Mouse (Mus musculus) brown adipose tissue, adult 24 weeks (tissue): ENCODE measurements around the gene Ksr2. TPM values are rescaled to one million over a fixed set of nuclear protein-coding genes. Genes with fewer than 3 reads are reported as not detected.

Experiments
- H3K27ac ChIP-seq: fragments of 200-500 bp; replicated peaks from 2 replicates; pipeline ENCODE4 v1.5.1; 2012; ENCODE audit warnings: low read depth, mild to moderate bottlenecking, low read length
- H3K4me1 ChIP-seq: fragments of 200-500 bp; 2 replicates; pipeline ENCODE4 v1.6.1; 2012; ENCODE audit warnings: low read length, mixed read lengths; ENCODE audit not compliant: control insufficient read depth, insufficient read depth, insufficient read length
- H3K4me3 ChIP-seq: fragments of 200-500 bp; 2 replicates; pipeline ENCODE4 v1.5.1; 2012; ENCODE audit warnings: low read depth, mild to moderate bottlenecking, low read length, moderate library complexity; ENCODE audit not compliant: insufficient read depth
- polyA plus RNA-seq: library from polyadenylated mRNA; stranded (reverse); fragments of >200 nt; gene quantifications from 2 replicates; pipeline ENCODE4 v1.2.4, GENCODE M21; 2012; ENCODE audit not compliant: missing spikeins, insufficient read depth, insufficient read length

The Ksr2 gene
- polyA plus RNA-seq, 1 experiment: not detected

DNA sequence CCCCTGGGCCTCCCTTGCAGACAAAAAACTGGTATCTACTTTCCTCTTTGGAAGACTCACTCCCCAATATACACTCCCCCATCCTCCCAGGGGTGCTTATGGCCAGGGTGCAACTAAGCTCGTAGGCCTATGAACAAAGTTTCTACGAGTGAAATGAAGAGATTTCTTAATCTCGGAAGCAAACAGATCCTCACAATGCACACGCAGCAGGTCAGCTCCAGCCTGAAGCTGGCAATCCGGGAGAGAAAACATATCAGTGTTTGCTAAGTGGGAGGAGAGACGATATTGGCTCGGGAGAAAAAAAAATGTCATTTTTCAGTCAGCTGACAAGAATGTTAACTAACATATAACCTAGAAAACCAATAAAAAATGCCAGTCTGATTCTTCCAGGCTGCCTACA lies 313.3 kb downstream of the Ksr2 start:
- Histone ChIP-seq H3K4me3 (no peak overlapping the region), H3K27ac (no peak overlapping the region), H3K4me1 (no peaks in the 10 kb centered on the region)

DNA sequence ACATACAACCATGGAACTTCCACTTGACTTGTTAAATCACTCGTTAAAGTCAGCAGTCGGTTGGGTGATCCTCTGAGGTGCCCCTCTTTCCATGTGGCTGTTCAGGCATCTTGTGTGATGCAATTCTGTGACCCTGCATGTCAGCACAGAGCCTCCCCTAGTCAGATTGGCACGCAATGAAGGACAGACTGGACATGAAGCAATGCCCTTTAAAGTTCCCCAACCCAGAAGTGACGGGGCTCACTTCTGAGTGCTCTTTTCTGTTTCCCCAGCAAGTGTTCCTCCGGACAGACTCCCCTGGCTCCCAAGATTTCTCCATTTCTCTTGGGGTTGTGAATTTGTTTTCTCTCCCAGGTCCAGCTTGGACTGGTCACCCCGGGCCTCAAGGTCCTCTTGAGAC lies 317.5 kb downstream of the Ksr2 start:
- no peaks in the 10 kb centered on the region for H3K4me1 ChIP-seq
- H3K27ac ChIP-seq: no peak overlapping the region
- H3K4me3 ChIP-seq: no peak overlapping the region

DNA sequence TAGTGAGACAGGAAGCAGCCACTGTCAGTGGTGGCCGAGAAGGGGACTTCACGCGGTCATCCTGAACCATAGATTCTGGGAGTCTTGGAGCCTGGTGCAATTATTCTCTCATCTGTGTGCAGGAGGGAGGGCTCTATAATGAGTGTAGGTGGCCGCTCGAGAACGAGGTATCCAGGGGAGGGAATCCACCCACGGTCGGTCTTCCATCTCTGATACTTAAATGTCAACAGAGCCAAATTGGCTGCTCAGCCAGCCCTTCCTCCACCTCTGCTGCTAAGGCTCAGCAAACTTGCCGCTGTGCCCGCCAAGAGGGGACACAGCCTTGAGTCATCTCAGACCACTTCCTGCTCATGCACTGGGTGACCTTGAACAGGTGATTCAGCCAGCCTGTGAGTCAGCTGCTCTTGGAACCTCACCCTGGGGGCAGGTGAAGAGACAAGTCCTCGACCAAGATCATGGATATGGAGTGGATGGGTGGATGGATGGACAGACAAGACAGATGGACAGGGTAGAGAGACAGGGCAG lies 330.9 kb downstream of the Ksr2 start:
- H3K27ac ChIP-seq: no peak overlapping the region
- H3K4me1 ChIP-seq: no peaks in the 10 kb centered on the region
- no peak overlapping the region for H3K4me3 ChIP-seq

DNA sequence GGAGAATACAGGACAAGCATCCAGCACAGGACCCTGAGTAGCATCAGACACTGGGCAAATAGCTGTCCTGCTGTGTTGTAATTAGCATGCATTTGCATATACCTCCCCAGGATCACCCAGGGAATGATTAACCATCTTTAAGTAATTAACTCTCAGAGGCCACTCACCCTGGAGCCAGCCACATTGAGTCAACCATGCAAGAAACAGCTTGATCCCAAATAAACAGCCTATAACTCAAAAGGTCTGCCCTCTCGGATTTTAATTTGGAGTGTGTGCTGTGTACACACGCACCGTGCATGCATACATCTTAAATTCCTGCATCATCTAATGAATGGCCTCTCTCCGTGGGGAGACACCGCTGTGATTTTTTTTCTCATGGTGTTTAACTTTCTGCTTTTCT lies 335.6 kb downstream of the Ksr2 start:
- no peaks in the 10 kb centered on the region for H3K4me1 ChIP-seq
- H3K27ac ChIP-seq: no peak overlapping the region

DNA sequence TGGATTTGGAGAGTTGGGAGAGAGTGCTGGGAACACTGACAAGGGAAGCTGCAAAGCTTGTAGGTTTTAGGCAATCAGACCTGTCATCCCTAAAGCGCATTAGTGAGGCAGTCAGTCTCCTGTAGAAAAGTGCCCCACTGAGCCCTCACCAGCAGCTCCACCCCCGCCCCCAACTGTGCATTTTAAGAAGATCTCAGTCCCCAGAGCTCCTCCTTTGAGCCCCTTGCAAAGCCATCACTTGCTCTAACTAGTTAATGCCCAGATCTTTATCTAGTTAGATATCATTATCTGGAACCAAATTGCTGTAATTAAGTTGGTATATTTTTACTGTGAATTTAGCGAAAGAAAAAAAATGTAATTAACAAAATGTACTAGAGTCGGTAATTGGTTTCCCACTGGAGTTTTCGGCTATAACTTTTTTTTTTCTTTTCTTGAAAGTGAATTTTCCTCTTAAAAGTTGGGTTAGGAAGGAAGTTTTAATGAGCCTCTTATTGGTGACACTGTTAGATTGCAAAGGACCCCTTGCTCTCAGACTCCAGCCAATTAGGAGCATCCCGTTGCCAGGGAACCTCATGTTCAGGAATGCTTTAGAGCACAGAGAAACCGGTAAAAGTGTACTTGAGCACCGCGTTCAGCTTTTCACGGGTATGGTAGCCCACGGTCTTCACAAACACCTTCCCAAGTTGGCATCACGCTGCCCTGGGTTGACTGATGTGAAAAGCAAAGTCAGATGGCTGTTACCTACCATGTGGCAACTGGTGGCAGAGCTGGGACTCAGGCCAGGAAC lies 344.1 kb downstream of the Ksr2 start:
- H3K4me3 ChIP-seq: no peak overlapping the region
- H3K4me1 ChIP-seq: no peaks in the 10 kb centered on the region

More for the DNA sequence above, 335.6 kb downstream of the Ksr2 start:
- no peak overlapping the region for H3K4me3 ChIP-seq

DNA sequence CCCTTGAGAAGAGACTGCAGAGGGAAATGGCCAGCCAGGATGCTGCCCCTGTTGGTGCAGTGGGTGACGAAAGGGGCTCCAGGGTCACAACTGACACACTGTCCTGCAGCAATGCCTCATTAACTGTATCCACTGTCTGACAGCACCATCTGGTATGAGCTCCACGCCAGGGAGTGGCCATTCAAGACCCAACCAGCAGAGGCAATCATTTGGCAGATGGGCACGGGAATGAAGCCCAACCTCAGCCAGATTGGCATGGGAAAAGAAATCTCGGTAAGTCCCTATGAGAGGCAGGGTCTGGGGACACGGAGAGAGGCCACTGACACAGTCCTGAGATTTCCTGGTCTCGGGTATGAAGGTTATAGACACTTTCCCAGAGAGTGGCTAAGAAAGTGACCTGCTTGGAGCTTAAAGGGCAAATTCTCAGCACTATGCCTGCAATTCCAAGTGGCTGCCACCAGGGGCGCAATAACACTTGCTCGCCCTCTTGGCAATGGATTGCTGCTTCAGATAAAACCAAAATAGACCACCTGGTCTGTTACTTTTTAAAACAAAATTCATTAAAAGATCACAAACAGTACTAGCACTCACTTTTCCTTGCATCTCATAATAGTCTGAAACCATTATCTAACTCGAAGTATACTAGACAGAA lies 347.5 kb downstream of the Ksr2 start:
- Histone ChIP-seq H3K4me1 (no peaks in the 10 kb centered on the region), H3K4me3 (no peak overlapping the region)

More for the DNA sequence above, 344.1 kb downstream of the Ksr2 start:
- no peak overlapping the region for H3K27ac ChIP-seq

DNA sequence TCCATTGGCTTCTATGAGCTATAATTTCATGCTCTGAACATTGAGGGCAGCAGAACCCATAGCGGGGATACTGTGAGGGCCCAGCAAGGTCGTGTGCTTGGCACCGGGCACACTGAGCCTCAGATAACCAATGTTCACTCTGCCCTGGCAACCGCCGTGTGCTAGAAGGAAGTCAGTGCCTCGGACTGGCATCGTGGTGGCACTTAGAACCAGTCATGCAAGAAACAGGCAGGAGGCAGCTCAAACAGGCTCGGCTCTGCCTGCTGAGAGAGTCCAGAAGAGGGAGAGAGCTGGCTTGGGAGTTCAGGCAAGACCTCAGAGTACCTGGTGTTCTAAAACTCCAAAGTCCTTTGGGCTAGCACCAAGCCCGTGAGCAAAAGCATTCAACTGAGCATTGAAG lies 350.7 kb downstream of the Ksr2 start:
- Histone ChIP-seq H3K27ac (no peak overlapping the region), H3K4me1 (no peaks in the 10 kb centered on the region), H3K4me3 (no peak overlapping the region)

More for the DNA sequence above, 347.5 kb downstream of the Ksr2 start:
- H3K27ac ChIP-seq: no peak overlapping the region

DNA sequence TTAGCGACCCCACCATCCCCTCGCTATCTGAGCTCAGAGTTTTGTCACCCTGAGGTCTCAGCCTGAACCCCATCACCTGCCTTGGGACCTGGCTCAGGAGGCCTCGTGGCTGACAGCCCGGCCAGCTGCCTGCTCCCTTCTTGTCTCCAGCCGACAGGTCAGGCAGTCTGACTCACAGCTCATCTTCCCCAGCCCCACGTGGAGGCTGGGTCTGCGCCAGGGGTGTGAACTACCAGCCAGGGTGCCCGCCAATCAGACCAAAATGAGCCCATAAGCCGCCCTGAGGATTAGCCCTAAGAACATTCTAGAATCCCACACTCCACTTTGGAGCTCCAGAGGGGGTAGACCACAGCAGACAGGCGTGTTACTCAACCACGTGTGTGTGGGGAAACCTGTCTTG lies 365.4 kb downstream of the Ksr2 start:
- H3K4me1 ChIP-seq: no peaks in the 10 kb centered on the region
- no peak overlapping the region for H3K27ac ChIP-seq
- H3K4me3 ChIP-seq: no peak overlapping the region

DNA sequence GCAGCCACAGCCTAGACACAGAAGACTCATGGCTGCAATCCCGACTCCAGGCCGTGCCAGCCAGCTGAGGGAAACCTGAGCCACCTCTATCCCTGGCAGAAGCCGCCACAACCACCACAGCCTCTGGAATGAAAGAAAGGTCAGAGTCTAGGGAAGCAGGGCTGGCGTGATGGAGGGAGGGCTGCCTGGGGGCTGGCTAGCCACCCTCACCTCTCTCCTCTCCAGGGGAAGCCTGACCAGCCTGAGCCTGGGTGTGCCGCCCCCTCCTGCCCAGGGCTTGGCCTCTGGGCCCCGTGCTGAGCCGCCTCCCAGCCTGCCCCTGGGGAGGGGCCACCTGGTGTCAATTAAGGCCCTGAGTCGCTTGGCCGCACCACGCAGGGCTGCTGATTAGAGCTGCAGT lies 366.9 kb downstream of the Ksr2 start, which contains the start of gene Nos1:
Gene Nos1 (plus strand): TSS at position 352 of the 400 bp plus-strand sequence.
- H3K4me1 ChIP-seq: no peaks in the 10 kb centered on the region
- no peak within 1 kb of the TSS for H3K27ac ChIP-seq
- no peak within 1 kb of the TSS for H3K4me3 ChIP-seq

DNA sequence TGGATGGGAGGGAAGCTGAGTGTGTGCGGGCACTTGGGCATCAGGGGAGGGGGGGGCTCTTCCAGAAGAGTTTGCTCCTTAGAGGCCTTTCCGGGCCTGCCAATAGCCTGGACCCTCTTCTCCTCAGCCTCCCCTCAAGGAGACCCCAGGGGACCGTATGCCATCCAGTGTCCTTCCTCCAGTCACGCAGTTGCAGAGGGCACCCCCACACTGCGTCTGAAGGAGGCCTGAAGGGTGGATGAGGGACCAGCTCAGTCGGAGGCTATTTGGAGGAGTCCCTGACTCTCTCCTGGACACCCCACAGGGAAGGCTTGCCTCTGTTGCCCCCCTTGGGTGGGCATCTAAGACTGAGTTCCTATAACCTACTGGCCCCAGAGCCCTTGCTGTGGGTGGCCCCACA lies 367.4 kb downstream of the Ksr2 start:
- H3K4me3 ChIP-seq: no peak overlapping the region
- no peak overlapping the region for H3K27ac ChIP-seq

DNA sequence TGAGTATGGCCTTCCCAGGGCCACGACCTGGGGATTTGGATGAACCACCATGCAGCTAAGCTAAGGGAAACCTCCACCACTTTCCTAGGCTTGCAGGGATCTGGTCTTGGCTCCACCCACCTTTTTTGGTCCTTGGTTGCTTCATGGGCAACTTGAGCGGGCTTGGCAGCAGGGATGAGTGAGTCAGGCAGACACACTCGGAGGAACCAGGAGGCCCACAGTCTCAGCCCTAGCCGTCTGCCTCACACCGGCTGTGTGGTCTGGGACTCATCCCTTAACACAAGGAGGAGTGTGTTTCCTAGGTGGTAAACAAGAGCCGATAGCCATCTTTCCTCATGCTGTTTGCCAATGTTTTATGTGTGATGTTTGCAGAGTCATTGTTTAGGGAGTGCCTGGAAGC lies 376.3 kb downstream of the Ksr2 start:
- Histone ChIP-seq H3K4me1 (no peaks in the 10 kb centered on the region), H3K27ac (no peak overlapping the region), H3K4me3 (no peak overlapping the region)

More for the DNA sequence above, 367.4 kb downstream of the Ksr2 start:
- no peaks in the 10 kb centered on the region for H3K4me1 ChIP-seq

DNA sequence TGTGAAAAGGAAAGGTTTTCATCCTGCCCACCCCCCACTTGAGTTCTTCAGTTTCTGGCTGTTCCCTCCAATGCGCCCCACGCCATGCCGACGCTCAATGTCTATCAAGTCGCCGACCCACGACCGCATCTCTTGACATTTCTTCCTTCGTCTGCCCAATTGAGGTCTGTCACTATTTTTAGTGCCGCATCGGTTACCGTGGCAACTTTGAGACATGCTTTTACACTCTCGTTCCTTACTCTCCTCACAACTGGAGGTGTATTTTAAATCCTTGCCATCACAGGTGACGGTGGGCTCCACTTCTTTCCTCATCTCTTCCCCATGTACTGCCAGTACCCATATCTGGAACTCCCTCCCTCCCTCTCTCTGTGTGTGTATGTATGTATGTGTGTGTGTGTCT lies 378.1 kb downstream of the Ksr2 start:
- Histone ChIP-seq H3K27ac (no peak overlapping the region), H3K4me3 (no peak overlapping the region), H3K4me1 (no peaks in the 10 kb centered on the region)

DNA sequence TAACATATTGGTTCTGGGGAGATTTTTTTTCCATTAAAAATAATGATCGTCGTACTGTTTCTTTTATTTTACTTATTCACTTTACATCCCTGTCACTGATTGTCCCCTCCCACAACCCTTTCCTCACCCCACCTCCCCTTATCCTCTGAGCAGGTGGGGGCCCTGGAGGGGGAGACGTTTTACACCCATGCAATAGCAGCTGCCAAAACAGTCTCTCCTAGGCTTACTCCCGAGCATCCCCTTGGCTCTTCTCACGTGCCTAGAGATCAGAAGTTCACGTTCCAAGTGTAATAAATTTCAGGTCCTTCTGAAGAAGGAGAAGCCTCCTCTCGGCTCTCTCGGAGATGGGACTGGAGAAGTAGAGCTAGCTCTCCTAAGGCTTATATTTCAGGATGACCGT lies 387.0 kb downstream of the Ksr2 start:
- Histone ChIP-seq H3K4me1 (no peaks in the 10 kb centered on the region), H3K27ac (no peak overlapping the region), H3K4me3 (no peak overlapping the region)

DNA sequence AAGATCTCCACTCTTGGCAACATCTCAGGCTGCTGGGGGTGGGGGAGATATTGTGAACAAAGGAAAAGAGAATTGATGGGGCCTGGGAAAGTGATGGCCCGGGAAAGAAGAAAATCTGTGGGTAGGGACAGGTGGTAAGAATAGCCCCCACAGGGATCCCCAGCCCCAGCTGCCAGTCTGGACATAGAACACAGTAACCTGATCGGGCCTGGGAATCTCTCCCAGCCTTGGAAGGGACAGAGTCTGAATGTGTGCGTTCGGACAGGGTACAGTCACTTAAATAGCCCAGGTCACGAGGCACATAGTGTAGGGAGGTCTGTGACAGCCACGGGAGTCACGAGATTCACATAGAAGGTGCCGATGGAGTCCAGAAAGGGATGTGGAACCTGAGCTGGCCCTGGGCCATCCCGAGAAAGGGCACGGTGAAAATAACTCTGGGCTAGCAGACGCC lies 388.3 kb downstream of the Ksr2 start:
- Histone ChIP-seq H3K4me3 (no peak overlapping the region), H3K27ac (no peak overlapping the region), H3K4me1 (no peaks in the 10 kb centered on the region)

DNA sequence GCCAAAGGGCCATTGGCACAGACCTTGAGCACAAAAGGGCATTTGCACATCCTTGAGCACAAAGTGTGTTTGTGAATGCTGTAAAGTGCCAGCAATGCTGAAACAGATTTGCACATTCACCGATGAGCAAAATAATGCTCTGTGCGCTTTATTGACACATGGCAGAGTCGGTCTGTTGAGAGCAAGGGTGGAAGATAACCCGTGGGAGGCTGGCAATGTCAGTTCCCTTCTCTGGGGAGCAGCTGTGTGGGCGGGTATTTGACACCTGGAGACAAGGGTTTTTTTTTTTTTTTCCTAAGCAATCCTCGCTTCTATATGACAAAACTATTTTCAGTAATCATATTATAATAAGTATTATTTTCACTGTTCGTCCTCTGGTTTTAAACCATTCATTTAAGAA lies 389.8 kb downstream of the Ksr2 start:
- H3K4me3 ChIP-seq: no peak overlapping the region
- H3K4me1 ChIP-seq: no peaks in the 10 kb centered on the region
- no peak overlapping the region for H3K27ac ChIP-seq

DNA sequence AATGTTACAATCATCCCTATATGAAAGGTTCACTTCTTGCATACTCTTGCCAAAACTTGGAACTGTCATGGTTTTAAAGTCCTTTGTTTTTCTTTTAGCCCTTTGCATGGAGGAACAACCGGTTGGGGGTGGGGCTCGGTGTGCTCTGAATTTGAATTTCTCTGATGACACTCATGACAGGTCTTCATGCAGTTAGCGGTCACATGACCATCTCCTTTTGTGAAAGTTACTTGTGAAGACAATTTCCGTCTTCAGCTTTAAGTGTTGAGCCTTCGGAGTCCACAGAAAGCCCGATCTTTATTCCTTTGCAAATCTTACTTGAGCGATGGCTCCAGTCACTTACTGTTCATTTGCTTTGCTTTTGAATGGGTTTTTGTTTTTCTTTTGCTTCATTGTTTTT lies 397.1 kb downstream of the Ksr2 start:
- Histone ChIP-seq H3K4me3 (no peak overlapping the region), H3K27ac (no peak overlapping the region)

More for the DNA sequence above, 397.1 kb downstream of the Ksr2 start:
- no peaks in the 10 kb centered on the region for H3K4me1 ChIP-seq
